Mouse (Mus musculus): Measurements from ENCODE around the gene Jmjd8.
"Not testable (repeated sequence)": the region's sequence is repeated elsewhere in the genome, so short reads cannot be mapped to it uniquely, and the experiment has no call there.

Jmjd8 gene

DNA sequence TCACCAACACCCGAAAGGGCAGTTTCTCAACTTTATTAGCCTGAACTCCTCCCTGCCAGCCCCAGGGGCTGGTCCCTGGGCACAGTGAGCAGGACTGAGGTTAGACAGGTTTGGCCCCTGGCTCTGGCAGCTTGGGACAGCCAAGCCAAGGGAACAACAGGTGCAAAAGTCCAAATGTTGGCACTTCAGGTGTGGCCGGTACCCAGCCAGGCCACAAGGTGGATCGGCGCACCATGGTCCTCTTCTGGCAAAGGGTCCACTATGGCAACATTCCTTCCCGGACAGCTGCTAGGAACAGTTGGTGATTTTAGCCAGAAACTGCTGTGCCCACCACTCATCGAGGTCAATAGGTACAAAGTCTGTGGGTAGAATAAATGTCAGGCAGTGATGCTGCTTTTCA lies 35.0 kb downstream of the Jmjd8 start:
- no peak for DNase-seq

DNA sequence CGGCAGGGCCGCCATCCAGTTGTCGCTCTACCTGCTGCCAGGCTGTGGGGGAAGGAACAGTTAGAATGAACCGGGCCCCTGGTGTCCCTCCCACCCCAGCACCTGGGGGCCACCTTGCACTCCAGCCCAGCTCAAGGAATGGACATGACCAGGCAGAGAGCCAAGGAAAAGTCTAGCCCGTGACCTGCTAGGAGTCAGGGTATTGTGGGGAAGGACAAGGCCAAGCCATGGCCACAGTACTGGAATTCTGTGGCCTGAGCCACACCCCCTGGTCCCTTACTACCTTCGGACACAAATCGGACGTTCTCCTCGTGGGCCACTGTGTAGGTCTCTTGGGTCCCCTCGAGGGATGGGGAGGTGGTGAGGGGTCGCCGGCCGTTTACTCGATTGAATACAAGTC lies 35.6 kb downstream of the Jmjd8 start:
- DNase-seq: no peak

- DNase-seq: no peak
Measured at GRCm38 (mm10) chr17:25865288-25865687, 36.6 kb downstream of the Jmjd8 start.

GRCm38 (mm10) chr17:25866172-25866571 lies 37.5 kb downstream of the Jmjd8 start:
- no peak for DNase-seq

DNA sequence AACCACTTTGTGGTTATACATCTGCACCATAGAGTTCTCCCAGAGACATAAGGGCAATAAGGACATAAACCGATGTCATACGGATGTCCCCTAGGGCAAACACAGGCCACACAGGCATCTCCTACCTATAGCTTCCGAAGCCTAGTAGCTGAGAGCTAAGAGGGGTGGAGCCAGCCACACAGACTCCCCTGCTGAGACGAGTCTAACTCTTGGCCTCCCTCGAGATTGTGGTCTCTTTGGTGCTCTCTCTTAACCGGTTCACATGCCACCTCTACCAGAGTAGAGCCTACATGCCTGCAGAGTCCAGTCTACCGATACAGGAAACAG lies 38.8 kb downstream of the Jmjd8 start:
- DNase-seq: no peak

DNA sequence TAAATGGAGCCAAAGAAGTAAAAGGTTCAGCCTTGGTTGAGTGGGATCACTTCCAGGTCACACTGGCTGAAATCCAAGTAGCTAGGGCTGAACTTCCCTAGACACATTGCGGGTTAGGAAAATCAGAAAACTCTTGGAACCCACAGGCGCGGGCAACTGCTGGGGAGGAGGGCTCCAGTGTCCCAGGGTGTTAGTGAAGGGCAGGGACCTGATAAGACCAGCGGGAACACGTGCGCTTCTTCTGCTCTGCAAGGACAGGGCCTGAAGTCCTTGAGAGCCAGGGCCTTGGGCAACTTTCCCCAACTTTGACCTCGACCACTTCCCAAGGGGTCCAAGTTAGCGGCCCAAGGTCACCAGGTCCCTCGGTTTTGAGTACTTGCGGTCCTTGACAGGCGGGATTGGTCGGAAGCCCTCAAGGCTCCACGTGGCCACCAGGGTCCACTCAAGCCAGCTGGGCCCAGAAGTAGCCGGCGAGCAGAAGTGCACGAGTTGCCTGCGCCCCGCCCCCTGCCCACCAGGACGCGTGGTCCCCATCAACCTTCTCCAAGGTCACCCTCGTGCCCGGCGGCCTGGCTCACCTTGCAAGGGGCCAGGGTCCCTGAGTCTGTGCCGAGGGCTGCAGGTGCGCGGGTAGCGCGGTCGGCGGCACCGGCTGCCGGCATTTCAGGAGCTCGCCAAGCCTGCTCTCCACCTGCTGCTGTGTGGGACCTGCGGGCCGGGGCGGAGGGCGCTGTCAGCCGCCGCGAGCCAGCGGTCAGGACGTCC lies 39.4 kb downstream of the Jmjd8 start:
- peak; percentile 57 to 59 for DNase-seq

GRCm38 (mm10) chr17:25868601-25869191 lies 40.0 kb downstream of the Jmjd8 start, which contains the start of gene Mcrip2:
Gene Mcrip2 (minus strand): TSS chr17:25868764.
- DNase-seq: peak; percentile 88 to 92

DNA sequence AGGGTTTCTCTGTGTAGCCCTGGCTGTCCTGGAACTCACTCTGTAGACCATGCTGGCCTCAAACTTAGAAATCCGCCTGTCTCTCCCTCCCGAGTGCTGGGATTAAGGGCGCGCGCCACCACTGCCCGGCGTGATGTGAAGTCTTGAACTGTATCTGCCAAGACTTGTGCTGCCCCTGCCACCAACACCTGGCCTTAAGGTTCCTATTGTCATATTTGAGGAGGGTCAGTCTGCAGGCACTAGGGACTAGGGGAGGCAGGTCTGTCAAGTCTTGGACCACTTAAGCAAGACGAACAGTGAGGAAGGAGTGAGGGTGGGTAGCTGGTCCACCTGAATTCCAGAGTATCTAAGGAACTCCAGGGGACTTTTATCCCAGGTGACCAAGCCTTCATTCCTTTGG lies 40.8 kb downstream of the Jmjd8 start:
- no peak for DNase-seq

DNA sequence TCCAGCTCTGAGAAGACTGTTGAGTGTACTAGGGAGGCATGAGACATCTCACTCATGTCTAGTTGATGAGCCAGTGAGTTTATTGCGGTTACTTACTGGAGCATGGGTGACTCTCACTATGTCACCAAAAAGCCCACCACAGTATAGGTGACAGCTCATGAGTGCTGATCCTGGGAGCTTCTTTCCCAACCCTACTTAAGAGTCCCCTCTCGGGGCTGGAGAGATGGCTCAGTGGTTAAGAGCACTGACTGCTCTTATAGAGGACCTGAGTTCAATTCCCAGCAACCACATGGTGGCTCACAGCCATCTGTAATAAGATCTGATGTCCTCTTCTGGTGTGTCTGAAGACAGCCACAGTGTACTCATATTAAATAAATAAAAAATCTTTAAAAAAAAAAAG lies 41.3 kb downstream of the Jmjd8 start:
- DNase-seq: no peak

- not testable (repeated sequence) for DNase-seq
Measured at GRCm38 (mm10) chr17:25871566-25871965, 42.9 kb downstream of the Jmjd8 start.

- DNase-seq: no peak
Measured at GRCm38 (mm10) chr17:25872676-25873075, 44.0 kb downstream of the Jmjd8 start.

GRCm38 (mm10) chr17:25873405-25874147 lies 44.9 kb downstream of the Jmjd8 start:
- DNase-seq: no peak

- no peak for DNase-seq
Measured at GRCm38 (mm10) chr17:25874148-25874720, 45.6 kb downstream of the Jmjd8 start.

DNA sequence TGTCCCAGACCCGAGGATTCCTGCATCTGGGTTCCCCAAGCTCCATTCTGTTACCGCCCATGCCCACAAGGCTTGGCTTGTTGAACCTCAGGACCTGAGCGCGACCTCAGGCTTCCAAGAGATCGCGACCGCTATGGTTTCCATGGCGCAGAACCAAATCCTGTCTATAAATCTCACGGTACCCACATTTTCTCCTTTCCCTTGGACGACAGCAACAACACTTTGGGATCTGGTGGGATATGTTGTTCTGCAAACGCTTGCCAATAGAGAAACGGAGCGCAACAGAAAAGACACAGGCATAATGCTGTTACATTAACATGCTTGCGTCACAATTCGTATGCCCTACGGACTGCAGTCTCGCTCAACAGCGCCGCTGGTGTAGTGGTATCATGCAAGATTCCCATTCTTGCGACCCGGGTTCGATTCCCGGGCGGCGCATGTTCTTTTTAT lies 46.1 kb downstream of the Jmjd8 start, which contains the start of gene Mettl26:
Gene Mettl26, plus strand, starts transcription at position 354 of the 450 bp plus-strand sequence.
- DNase-seq: peak; percentile 92 to 93

DNA sequence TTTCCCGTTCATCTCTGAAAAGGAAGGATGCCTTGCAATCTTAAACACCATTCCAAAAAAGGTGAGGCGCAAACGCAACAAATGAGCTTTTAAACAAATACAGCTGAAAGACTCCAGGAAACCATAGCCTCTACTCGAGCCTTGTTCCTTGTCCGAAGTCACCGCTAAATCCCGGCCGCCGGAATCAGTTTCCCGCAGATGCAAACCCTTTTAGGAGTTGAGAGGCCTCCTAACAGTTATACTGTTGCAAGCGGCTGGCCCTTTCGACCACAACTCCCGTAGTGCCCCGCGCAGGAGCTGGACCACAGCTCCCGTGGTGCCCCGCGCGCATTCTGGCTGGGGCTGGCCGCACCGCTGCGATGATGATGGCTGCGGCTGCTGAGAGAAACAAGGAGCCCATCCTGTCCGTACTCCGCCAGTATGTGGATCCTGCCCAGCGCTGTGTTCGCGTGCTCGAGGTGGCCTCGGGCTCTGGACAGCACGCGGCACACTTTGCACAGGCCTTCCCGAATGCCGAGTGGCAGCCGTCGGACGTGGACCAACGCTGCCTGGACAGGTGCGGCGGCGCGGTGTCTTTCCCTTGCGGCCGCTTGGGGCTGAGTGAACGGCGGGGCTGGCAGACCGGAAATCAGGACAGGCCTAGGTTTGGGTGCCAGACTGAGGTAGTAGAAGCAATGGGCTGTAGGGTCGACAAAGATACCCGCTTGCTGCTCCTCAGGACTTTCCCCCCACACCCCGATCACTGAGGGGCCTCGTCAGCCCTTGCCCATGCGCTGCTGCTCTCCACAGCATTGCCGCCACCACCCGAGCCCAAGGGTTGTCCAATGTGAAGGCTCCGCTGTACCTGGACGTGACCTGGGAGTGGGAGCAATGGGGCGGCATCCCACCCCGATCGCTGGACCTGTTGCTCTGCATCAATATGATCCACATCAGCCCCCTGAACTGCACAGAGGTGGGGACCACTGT lies 46.8 kb downstream of the Jmjd8 start:
- peak; percentile 89 to 90 for DNase-seq

DNA sequence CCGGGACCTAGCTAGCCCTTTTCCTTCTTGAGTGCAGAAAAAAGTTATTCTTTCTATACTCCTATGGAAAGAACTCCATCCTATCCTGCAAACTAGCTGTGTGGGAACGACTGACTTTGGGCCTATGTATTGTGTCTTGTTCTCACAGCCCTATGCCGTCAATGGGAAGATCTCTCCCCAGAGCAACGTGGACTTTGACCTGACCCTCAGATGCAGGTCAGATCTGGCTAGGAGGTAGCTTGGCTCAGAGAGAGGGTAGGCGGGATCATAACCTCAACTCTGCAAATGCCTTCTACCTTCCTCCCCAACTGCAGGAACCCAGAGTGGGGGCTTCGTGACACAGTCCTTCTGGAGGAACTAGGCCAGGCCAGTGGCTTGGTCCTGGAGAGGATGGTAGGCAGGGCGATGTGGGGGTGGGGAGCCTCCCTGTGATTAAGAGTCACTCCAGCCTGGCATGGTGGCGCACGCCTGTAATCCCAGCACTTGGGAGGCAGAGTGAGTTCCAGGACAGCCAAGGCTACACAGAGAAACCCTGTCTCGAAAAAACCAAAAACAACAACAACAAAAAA lies 47.8 kb downstream of the Jmjd8 start:
- no peak for DNase-seq

GRCm38 (mm10) chr17:25877025-25877424 lies 48.4 kb downstream of the Jmjd8 start:
- DNase-seq: no peak

DNA sequence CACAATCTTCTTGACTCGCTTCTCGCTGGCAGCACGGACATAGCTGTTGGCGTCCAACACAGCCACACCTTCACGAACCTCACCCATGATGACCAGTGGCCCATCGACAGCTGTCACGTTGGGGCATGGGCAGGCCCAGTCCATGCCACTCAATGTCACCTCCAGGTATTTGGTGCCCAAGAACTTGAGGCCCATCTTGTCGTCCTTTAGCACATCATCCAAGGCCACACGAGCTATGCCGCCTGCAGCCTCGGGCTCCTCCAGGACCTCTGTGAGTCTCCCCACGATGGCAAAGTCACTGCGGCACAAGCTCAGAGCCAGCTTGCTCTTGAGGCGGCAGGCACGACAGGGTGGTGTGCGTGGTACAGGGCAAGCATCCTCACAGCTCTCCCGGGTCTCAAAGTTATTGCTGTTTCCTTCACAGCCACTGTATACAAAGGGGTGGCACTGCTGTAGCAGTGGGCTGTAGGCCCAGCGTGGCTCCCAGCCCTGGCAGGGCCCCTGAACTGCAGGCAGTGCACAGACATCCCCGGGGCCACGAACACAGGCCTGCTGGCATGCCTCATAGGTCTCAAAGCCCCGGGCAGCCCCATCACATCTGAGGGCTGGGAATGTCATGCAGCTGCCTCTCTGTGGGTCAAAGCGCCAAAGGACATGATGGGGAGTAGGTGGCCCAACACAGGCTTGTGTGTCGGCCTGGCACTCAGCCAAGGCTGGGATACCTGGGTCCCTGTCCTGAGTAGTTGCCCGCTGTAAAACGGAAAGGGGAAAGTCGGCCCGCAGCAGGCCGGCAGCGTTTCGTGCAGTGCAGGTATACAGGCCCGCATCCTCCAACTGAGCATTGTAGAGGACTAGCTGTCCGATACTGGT lies 49.3 kb downstream of the Jmjd8 start:
- DNase-seq: no peak

DNA sequence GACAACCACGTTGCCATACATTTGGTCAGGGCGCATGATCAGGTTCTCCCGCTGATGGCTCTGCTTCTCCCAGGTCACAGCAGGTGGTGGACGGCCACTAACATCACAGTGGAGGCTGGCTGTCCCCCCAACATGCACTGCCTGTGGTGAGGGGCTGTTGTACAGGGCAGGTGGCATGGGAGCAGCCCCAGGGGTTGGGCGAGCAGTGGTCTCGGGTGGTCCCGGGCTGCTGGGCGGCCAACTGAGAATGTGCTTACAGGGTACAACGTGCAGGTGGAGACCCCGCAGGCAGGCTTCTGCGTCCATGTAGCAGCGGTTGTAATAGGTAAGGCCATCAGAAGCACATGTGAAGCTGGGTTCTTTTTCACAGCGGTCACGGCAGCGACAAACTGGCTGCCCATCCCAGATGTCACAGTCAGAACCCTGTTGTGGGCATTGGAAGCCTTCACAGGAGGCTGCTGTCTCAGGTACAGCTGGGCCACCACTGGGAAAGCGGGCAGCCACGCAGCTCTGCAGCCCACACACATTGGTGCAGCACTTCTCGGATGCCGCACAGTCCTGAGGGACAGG lies 50.0 kb downstream of the Jmjd8 start:
- DNase-seq: no peak

DNA sequence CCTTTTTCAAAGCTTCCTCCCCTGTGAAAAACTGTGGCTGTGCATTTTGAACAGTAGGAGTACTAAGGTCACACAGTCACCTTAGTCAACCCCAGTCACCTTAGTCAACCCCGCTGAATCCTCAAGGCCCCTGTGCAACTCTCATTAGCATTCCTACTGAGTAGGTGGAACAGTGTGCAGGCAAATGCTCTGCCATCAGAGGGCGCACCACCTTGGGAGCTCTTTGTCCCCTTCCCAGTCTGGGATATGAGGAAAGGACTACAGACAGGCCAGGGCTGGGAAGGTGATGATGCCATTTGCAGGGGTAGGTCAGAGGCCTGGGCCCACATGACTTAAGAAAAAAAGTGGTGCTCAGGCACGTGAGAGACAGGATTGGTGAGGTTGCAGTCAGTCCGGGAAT lies 50.6 kb downstream of the Jmjd8 start:
- peak in 1 of 2 experiments; percentile 26 for DNase-seq
